Mouse (Mus musculus) skeletal muscle tissue, adult 2 months (tissue): Measurements from ENCODE around the gene Arhgap44.
A peak's percentile ranks its signal among the peaks of the same experiment; 100 is the strongest.

ENCODE experiments used
- DNase-seq: peaks from one replicate; pipeline ENCODE4 v3.0.0-alpha.2; 2012; ENCODE audit warnings: low read depth, low spot score

The Arhgap44 gene

DNA sequence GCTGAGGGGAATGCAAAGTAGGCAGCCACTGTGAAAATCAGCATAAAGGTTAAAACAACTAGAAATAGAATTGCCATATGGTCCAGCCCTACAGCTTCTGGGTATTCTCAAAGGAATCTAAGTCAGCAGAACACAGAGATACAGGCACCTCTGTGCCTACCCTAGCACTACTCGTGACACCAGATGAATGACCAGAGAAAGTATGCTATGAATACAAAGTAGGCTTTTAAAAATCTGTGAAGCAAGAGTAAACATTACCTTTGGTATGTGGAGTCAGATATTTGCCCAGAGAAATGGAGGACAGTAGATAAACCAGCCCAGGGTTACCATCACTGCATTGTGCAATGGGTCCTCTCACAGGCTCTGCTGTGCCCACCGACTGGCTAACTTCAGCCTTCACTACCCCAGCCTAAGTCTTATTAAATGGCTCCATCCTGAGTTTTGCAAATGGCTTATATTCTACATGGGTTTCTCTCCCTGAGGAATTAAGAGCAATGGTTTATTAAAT lies 25.6 kb downstream of the Arhgap44 start:
- no peak for DNase-seq

DNA sequence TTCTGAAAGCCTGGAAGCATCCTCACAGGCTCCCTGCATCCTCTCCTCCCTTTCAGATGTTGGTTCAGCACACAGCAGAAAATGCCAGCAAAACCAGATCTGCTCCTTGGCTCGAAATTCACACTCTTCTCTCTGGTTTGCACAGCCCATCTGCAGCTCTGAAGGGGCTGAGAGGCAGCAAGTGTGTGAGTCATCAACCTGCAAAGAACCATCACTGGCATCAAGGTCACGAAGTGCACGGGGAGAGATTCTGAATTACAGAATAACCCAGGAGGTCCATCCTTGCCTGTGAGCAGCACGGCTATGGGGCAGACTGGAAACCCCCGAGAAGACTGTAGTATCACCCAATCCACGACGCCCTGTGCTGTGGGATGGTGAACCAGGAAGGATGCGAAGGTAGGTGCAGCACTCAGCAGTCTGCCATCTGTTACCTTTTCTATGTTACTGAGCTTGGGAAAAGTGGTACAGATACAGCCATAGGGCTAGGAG lies 27.5 kb downstream of the Arhgap44 start:
- DNase-seq, result no peak

DNA sequence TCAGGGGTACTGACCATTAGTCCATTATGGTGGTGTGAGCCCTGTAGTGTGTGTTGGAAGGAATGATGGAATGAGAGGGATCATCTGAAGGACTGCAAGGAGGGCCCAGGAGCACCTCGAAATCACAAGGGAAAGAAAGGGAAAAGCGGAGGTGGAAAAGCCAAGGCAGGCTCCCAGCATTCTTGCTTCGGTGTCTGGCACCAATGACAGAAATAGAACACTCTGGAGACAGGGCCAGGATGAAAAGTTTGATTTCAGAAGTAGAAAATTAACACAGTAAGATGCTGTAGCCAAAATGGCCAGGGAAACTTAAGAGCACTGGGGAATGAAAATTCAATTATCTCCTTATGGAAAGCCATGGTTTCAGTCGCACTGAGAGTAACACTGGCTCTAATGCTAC lies 29.1 kb downstream of the Arhgap44 start:
- DNase-seq, result no peak

DNA sequence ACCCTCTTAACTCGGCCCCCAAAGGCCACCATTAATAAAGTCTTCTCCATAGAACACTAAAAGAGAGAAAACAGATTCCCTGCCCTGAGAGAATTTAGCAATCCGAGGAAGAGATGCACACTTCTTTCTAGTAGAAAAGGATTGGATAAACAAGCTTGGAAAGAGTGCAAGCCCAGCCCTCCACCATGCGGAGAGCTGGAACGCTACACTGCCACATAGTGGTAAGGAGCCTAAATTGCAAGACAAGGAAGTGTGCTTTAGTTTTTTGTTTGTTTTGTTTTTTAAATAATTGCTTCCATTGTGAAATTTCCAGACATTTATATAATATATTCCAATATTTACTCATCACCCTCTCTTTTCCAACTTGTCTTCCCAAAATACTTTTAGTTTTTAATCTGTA lies 33.7 kb downstream of the Arhgap44 start:
- DNase-seq, result no peak

DNA sequence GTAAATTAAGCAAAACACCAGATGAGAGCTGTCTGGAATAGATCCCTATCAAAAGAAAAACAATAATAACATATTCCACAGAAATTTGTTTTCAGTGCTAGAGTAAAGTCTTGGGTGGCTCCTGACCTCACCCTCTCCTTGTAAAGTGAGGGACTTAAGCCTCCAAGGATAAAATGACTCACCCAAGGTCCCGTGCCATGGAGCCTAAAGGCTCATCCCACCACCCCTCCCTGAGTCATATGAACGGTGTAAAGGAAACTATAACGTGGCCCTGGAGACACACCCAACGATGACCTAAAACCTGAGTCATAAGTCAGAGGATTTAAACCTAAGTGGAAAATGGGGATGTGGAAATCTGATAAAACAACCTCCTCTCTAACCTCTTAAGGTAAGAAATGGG lies 34.1 kb downstream of the Arhgap44 start:
- no peak for DNase-seq

DNA sequence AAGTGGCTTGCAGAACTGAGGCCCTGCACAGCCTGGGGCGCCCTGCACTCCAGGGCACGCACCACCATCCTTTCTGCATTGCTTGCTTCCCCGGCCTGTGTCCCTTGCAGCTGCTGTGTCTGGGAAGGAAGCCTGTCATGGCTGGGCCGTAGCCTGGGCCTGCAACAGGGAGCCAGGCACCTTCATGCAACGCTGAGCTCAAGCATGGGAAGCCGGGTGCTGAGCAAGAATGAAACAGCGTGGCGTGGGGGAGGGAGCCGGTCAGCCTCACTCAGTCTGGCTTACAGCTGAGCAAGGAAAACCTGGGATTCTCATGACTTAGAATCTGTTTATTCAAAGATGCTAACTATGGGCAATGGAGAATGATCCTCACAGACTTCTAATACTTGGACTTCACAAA lies 36.2 kb downstream of the Arhgap44 start:
- no peak for DNase-seq

DNA sequence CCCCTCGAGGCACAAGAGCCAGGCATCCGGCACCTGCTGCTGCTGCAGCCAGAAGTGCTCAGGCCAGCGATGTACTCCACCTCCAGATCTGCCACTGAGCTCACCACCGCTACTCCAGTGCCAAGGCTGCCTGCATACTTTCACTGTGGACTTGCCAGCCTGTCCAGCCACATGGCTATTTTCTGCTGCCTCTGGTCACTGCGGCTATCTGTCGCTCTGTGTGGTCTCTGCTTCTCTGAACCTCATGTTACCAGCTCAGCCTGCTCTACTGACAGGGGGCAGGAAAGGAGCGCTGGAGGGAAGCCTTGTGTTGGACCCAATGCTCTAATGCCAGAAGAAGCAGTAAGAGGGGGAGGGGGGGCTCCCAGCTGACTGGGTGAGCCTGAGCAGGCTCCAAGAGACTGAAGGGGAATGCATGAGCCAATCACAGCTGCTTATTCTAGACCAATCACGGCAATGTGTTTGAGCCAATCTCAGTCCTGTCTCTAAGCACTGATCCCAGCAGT lies 37.8 kb downstream of the Arhgap44 start:
- peak; percentile 14 for DNase-seq

DNA sequence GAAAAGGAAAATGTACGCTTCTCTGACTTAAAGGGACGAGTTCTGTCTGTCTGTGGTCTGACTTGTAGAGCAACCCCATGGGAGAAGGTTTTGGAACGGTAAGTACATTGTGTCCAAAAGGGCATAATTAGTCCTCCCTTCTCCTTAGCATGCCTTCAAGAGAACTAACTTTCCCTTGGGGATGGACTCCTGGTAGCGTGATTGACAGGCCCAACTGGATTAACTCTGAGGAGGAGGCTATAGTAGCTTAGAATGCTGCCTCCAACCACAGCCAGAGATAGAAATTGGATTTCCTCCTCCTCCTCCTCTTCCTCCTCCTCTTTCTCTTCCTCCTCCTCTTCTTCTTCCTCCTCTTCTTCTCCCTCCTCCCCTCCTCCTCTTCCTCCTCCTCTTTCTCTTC lies 42.5 kb downstream of the Arhgap44 start:
- no peak for DNase-seq

DNA sequence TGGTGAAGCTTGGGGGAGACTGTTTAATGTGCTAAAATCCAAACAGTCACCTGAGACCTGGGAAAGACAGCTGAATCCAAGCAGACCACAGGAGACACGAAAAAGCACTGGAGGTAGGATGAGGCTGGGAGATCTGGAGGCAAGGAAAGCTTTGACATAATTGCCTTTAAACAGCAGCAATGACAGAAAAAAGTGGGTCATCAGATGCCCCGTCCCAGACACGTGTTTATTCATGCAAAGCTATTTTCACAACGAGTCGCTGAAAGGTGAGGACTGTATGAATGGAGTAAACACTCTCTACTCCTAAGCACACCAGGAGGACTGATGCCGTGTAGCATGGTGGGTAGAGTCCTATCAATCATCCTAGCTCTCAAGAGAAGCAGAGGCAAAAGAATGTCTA lies 47.0 kb downstream of the Arhgap44 start:
- DNase-seq, result no peak

DNA sequence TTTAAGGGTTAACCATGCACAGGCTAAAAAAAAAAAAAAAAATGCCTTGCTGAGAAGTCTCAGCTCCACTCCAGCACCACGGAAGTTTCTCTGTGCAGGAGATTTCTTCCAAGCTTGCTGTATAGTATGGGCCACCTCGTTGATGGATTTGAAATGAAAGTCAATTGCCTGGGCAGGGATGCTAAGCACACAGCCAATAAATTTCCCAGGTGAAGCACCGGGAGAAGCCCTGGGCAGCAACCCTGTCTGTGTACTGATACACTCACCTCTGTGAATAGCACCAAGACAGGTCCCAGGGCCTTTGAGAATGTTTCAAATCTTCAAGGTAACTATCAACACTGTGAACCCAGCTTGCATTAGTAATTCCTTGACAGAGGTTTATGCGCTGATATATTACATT lies 50.7 kb downstream of the Arhgap44 start:
- no peak for DNase-seq

DNA sequence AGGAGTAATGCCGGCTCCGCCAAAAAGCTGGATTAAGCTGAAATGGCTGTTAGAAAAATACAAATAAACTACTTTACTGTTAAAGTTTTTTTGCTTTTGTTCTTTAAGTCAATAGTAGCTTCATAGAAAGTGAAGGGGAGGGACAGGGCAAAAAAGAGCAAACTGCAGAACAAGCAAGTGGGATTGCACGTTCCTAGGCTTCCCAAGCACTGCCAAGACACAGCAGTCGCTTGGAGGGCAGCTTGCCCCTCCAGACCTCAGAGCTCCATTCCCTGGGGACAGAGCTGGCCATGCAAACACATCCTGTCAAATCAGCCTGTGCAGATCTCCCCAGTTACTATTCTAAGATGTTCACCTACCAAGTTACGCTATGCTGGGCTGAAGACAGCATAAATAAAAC lies 51.1 kb downstream of the Arhgap44 start:
- no peak for DNase-seq

DNA sequence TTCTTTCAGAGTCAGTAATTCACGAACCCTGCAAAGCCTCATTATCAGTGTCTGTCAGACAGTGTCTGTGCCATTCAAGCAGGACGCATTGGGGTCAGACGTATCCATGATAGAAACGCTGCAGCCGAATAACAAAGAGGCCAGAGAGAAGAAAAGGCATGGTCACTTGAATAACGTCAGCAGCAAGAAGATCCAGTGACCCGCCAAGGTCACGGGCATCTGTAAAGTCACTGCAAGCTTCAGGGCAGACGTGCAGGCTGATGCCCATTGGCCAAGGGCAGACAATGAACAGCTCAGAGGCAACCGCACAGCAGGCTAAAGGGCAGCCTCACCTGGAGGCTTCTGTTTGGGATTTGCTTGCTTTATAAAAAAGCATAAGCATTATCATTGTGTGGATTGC lies 52.7 kb downstream of the Arhgap44 start:
- DNase-seq, result no peak

DNA sequence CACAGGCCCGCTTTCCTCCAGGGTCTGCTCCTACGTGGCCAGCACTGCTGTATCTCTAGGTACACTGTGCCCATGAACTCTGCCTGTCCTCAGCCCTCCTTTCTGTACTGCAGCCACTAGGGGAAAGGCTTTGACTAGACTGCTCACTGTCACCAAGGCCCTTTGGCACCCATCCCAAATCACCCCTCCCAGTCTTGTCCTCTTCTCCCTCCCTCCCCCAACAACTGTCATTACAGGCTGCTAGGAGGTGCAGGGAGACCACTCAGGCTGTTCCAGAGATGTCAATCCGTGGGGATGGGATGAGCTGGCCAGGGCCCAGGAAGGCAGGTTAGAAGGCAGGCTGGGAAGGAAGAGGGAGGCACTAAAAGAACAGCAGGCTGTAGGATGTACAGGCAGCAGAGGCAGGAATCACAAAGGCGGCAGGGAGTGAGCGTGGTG lies 55.0 kb downstream of the Arhgap44 start:
- DNase-seq, result no peak

DNA sequence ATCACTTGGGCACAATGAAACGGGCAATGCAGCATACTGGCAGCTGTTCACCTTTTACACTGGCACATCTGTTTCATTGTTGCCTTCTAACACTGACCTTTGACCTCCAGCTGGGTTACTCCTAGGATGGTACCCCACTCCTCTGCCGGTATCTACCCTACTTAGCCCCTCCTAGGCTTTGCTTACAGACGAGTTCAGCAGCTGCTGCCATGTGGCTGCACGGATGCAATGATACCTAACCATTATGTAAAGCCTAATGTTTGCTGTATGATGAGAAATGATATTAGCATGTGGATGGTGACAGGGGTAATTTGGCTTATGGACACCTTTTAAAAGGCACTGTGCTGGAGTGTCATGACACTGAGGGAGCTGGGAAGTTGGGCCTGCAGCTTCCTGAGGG lies 55.6 kb downstream of the Arhgap44 start:
- DNase-seq, result no peak

DNA sequence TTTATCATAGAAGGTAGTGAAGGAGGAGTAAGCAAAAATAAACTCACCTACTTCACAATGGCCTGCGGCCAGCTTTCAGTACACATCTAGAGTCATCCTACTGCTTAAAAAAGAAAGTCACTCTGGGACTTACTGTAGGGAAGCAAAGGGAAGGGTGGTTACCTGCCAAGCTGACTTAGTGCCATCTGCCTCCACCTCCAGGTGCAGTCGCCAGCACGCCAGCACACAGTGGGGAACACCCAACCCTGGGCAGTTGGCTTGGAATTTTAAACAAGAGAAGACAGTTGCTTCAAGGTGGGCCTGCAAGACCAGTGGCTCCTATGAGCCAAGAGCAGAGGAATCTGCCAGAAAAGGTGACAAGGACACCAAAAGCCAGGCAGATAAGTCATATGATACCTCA lies 58.7 kb downstream of the Arhgap44 start:
- no peak for DNase-seq

DNA sequence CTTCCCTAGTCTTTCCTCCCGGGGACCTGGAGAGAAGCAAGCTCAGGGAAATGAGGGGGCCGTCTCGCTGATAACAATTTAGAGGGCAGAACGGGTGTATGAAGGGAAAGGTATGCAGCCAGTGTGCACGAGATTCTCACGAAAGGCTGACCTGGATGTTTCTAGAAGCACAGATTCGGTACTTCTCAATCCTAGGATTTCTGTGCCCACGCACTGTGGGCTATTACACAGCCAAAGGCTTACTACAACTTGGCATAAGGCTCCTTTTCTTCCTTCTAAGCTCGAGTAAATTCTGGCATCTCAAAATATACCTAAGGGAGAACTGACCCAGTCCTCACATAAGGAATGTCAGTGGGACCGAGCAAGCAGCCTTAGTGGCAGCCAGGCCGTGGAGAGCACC lies 61.6 kb downstream of the Arhgap44 start:
- no peak for DNase-seq

DNA sequence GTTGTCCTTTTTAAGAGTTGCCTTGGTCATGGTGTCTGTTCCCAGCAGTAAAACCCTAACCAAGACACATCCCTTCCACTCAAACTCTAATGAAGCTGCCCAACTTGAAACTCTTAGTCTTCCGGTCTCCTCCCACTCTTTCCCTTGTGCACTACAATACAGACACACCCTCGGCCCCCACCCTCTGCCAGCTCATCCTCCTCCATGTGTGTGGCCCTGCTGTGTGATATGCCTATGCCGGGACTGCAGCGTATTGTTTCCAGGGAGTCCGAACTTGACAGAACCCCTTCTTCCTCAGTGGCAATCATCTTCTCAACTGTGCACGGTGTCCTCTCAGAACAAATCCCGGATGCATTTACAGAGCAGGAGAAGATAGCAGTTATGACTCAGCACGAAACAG lies 62.7 kb downstream of the Arhgap44 start:
- no peak for DNase-seq

DNA sequence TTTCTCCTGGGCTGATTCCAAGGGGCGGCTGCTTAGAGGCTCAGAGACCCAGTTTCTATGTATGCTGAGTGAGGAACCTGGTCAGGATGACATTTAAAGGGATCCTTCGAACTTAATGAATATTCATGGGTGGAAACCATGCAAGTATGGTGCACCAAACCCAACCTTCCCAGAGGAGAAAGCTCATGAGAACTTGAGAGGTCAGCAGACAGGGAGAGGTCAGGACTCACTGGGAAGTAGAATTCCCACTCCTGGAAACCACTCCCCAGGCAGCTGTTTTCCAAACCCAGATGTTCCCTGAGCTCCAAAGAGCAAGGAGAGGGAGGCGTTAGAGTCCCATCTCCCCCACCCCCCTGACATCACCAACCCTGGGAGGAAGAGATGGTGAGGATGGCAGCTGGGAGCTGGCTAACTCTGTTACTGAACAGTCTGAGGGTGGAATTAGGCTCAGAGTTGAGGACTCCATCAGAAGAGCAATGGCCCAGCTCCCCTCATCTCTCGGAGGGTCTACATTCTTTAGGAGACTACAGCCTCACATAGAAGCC lies 65.2 kb downstream of the Arhgap44 start:
- no peak for DNase-seq

DNA sequence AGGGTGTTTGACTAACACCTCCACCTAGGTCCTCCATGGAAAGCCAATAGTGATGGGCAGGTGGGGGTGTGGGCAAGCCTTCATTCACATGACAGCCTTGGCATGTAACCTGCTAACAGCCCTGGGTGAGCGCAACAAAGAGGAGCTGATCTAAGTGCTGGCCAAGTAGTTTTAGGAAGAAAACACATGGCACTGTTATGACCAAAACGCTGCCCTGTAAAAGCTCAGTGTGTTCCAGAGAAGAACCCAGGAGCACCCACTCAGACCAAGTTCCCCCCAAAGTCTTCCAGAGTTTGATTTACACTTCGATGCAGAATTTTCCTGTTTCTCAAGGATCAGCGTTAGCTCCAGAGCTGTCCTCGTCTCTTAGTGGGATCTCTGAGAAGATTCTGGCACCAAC lies 65.9 kb downstream of the Arhgap44 start:
- DNase-seq, result no peak

DNA sequence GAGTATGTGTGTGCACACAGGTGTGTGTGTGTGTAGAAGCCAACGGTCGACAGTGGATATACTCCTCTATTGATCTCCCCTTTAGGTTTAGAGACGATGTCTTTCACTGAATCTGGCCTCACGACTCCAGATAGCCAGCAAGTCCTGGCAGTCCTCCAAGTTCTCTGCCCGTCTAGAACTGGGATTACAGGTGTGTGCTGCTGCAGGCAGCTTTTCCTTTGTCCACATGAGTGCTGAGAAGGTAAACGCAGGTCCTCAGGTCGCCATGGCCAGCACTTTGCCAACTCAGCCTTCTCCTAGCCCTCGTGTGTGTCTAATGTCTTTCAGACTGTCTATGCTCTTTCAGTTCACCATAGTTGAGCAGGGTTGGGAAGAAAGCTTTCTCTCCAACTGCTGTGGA lies 69.9 kb downstream of the Arhgap44 start:
- no peak for DNase-seq

DNA sequence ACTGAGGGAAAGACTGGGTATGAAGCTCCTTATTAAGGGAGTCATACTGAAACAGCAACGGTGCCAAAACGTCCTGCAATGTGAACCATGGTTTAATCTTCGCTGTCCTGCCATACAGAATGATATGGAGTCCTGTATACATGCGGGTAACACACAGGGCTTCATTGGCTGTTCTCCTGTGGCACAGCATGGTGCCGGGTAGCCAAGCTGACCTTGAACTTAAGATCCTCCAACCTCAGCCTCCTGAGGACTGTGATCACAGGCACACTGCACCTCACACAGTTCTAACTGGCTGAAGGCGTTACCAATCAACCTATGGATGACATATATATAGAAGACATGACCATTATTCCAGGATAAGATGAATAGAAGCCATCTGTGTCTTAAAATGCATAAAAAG lies 72.4 kb downstream of the Arhgap44 start:
- DNase-seq, result no peak

DNA sequence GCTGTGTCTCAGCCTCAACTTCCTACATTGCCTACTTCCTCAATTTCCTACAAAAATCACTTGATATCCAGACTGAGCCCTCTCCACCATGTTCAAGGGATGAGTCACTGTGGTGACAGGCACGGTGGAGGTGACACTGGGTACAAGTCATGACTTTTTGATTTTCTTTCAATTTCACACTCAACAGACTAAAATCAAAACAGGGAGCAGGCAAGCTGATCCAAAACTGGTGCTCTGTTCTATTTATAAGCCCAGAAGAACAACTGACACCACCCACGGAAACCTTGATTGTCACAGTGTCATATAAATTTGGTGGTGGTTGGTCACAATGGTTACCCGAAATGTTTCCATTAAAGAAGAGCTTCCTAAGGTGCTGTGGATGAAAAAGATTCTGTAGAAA lies 72.8 kb downstream of the Arhgap44 start:
- DNase-seq, result no peak

DNA sequence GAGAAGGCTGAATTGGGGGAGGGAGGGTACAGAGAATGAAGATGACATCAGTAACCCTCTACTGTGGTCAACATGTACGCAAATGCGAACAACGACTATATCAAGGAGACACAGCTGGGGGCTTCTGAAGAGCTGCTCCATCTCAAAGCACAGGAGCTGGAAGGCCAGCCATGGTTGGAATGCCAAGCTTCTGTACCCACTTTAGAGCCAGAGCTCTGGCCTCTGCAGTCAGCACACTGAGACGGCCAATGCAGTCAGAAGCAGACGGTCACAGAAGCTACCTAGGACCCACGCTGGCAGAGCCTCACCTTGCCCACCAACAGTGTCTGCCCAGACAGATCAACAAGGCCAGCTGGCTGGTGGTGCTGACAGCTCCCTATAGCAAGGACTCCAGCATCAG lies 73.5 kb downstream of the Arhgap44 start:
- DNase-seq, result no peak
